Mouse (Mus musculus): Measurements from ENCODE around the gene Acsm3. TPM values are rescaled to one million over a fixed set of nuclear protein-coding genes. Genes with fewer than 3 reads are reported as not detected.
A peak's percentile ranks its signal among the peaks of the same experiment; 100 is the strongest.
"Not testable (repeated sequence)": the region's sequence is repeated elsewhere in the genome, so short reads cannot be mapped to it uniquely, and the experiment has no call there.

Acsm3 gene
- total and polyA plus RNA-seq, 3 experiments = 0.08 to 0.54 TPM; not detected in 1

GRCm38 (mm10) chr7:119727621-119728020 is 33.1 kb upstream of the Acsm3 start:
- H3K36me3 ChIP-seq (ENCODE audit: control insufficient read depth in 1 of 2, insufficient read depth in 2 of 2, low read length in 2 of 2) = no peaks in the 10 kb centered on the region
- peaks cover 1 to 5% of the 10 kb centered on the region in 2 experiments for H3K27me3 ChIP-seq (ENCODE audit: control insufficient read depth in 1 of 2, insufficient read depth in 2 of 2, low read length in 2 of 2)
- no peaks in the 10 kb centered on the region for H3K79me2 ChIP-seq (ENCODE audit: control insufficient read depth, insufficient read depth, low read length, poor library complexity)
- no peak overlapping the region for H3K27ac ChIP-seq (ENCODE audit: control insufficient read depth, low read depth, low read length)
- no peaks in the 10 kb centered on the region for H3K9me3 ChIP-seq (replicated peaks; ENCODE audit: insufficient read depth, low read length)
- no peak for DNase-seq (ENCODE audit: low read depth, low spot score)
- H3K4me1 ChIP-seq (ENCODE audit: control insufficient read depth in 1 of 2, insufficient read depth in 2 of 2, low read length in 2 of 2) = no peaks in the 10 kb centered on the region
- H3K4me3 ChIP-seq (ENCODE audit: control insufficient read depth in 1 of 2, insufficient read depth in 1 of 2, low read depth in 2 of 2, low read length in 2 of 2) = no peak overlapping the region
- H3K9ac ChIP-seq (ENCODE audit: control insufficient read depth, low read depth, low read length, poor library complexity, severe bottlenecking) = no peak overlapping the region
- TF ChIP-seq ZMIZ1 (IDR thresholded peaks at IDR 0.05; ENCODE audit: low read depth, low read length) = no peak
- no peak for TF ChIP-seq BHLHE40 (IDR thresholded peaks at IDR 0.05; ENCODE audit: borderline replicate concordance, low read depth, low read length)
- no peak for TF ChIP-seq CHD1 (IDR thresholded peaks at IDR 0.05; ENCODE audit: low read depth, low read length)
- no peak for TF ChIP-seq MAFK (IDR thresholded peaks at IDR 0.05; ENCODE audit: borderline replicate concordance, low read depth, low read length)
- TF ChIP-seq EP300 (IDR thresholded peaks at IDR 0.05; ENCODE audit: low read depth in 1 of 2, low read length in 2 of 2) = no peak
- no peak for TF ChIP-seq E2F4 (IDR thresholded peaks at IDR 0.05; ENCODE audit: borderline replicate concordance, low read depth, low read length)
- no peak for TF ChIP-seq RCOR1 (IDR thresholded peaks at IDR 0.05; ENCODE audit: low read depth, low read length)
- no peak for TF ChIP-seq POLR2AphosphoS2 (IDR thresholded peaks at IDR 0.05; ENCODE audit: low read length)
- no peak for TF ChIP-seq SIN3A (IDR thresholded peaks at IDR 0.05; ENCODE audit: low read length)
- TF ChIP-seq CTCF (IDR thresholded peaks at IDR 0.05 in 2 of 3, conservative IDR thresholded peaks at IDR 0.05 in 1 of 3; ENCODE audit: control insufficient read depth in 1 of 3, insufficient read depth in 1 of 3, low read depth in 2 of 3, low read length in 3 of 3, poor library complexity in 1 of 3, severe bottlenecking in 1 of 3) = no peak
- TF ChIP-seq TBP (IDR thresholded peaks at IDR 0.05; ENCODE audit: low read depth, low read length) = no peak

- H3K4me3 ChIP-seq (ENCODE audit: control insufficient read depth in 1 of 2, insufficient read depth in 1 of 2, low read depth in 2 of 2, low read length in 2 of 2); H3K27me3 ChIP-seq (ENCODE audit: control insufficient read depth in 1 of 2, insufficient read depth in 2 of 2, low read length in 2 of 2); H3K9me3 ChIP-seq (replicated peaks; ENCODE audit: insufficient read depth, low read length); H3K27ac ChIP-seq (ENCODE audit: control insufficient read depth, low read depth, low read length); H3K79me2 ChIP-seq (ENCODE audit: control insufficient read depth, insufficient read depth, low read length, poor library complexity); H3K36me3 ChIP-seq (ENCODE audit: control insufficient read depth in 1 of 2, insufficient read depth in 2 of 2, low read length in 2 of 2); H3K9ac ChIP-seq (ENCODE audit: control insufficient read depth, low read depth, low read length, poor library complexity, severe bottlenecking); H3K4me1 ChIP-seq (ENCODE audit: control insufficient read depth in 1 of 2, insufficient read depth in 2 of 2, low read length in 2 of 2): not testable (repeated sequence)
- peak; percentile 45 for DNase-seq (ENCODE audit: low read depth, low spot score)
- TF ChIP-seq RAD21 (IDR thresholded peaks at IDR 0.05; ENCODE audit: low read depth, low read length) (peak; percentile 55), ZC3H11A (IDR thresholded peaks at IDR 0.05; ENCODE audit: low read depth, low read length) (0 out of 2 replicates have a peak, but pooled peaks have one; percentile 23), CTCF (IDR thresholded peaks at IDR 0.05 in 2 of 3, conservative IDR thresholded peaks at IDR 0.05 in 1 of 3; ENCODE audit: control insufficient read depth in 1 of 3, insufficient read depth in 1 of 3, low read depth in 2 of 3, low read length in 3 of 3, poor library complexity in 1 of 3, severe bottlenecking in 1 of 3) (peak; percentile 32 to 47 (median 40)), SMC3 (IDR thresholded peaks at IDR 0.05; ENCODE audit: low read depth, low read length) (peak; percentile 30)
Observed at GRCm38 (mm10) chr7:119731262-119731661, 29.5 kb upstream of the Acsm3 start.

- H3K4me3 ChIP-seq (ENCODE audit: control insufficient read depth in 1 of 2, insufficient read depth in 1 of 2, low read depth in 2 of 2, low read length in 2 of 2) = no peak overlapping the region
- DNase-seq (ENCODE audit: low read depth, low spot score) = no peak
Observed at GRCm38 (mm10) chr7:119738877-119739276, 21.8 kb upstream of the Acsm3 start.

GRCm38 (mm10) chr7:119739798-119740468 is 20.8 kb upstream of the Acsm3 start:
- not testable (repeated sequence) for H3K9ac ChIP-seq (ENCODE audit: control insufficient read depth, low read depth, low read length, poor library complexity, severe bottlenecking); H3K4me3 ChIP-seq (ENCODE audit: control insufficient read depth in 1 of 2, insufficient read depth in 1 of 2, low read depth in 2 of 2, low read length in 2 of 2); H3K79me2 ChIP-seq (ENCODE audit: control insufficient read depth, insufficient read depth, low read length, poor library complexity); H3K4me1 ChIP-seq (ENCODE audit: control insufficient read depth in 1 of 2, insufficient read depth in 2 of 2, low read length in 2 of 2); H3K9me3 ChIP-seq (replicated peaks; ENCODE audit: insufficient read depth, low read length); H3K27ac ChIP-seq (ENCODE audit: control insufficient read depth, low read depth, low read length); H3K27me3 ChIP-seq (ENCODE audit: control insufficient read depth in 1 of 2, insufficient read depth in 2 of 2, low read length in 2 of 2); H3K36me3 ChIP-seq (ENCODE audit: control insufficient read depth in 1 of 2, insufficient read depth in 2 of 2, low read length in 2 of 2); DNase-seq (ENCODE audit: low read depth, low spot score)

More at GRCm38 (mm10) chr7:119738877-119739276, 21.8 kb upstream of the Acsm3 start:
- Histone ChIP-seq H3K9me3 (replicated peaks; ENCODE audit: insufficient read depth, low read length) (no peaks in the 10 kb centered on the region), H3K27ac (ENCODE audit: control insufficient read depth, low read depth, low read length) (no peak overlapping the region), H3K4me1 (ENCODE audit: control insufficient read depth in 1 of 2, insufficient read depth in 2 of 2, low read length in 2 of 2) (no peaks in the 10 kb centered on the region), H3K79me2 (ENCODE audit: control insufficient read depth, insufficient read depth, low read length, poor library complexity) (no peaks in the 10 kb centered on the region), H3K36me3 (ENCODE audit: control insufficient read depth in 1 of 2, insufficient read depth in 2 of 2, low read length in 2 of 2) (no peaks in the 10 kb centered on the region), H3K27me3 (ENCODE audit: control insufficient read depth in 1 of 2, insufficient read depth in 2 of 2, low read length in 2 of 2) (no peaks in the 10 kb centered on the region), H3K9ac (ENCODE audit: control insufficient read depth, low read depth, low read length, poor library complexity, severe bottlenecking) (no peak overlapping the region)
- TF ChIP-seq ZKSCAN1 (IDR thresholded peaks at IDR 0.05; ENCODE audit: low read depth, low read length) = no peak
- TF ChIP-seq RCOR1 (IDR thresholded peaks at IDR 0.05; ENCODE audit: low read depth, low read length) = no peak
- TF ChIP-seq ELF1 (IDR thresholded peaks at IDR 0.05; ENCODE audit: low read depth, low read length) = no peak
- TF ChIP-seq TAL1 (IDR thresholded peaks at IDR 0.05; ENCODE audit: low read length) = no peak
- no peak for TF ChIP-seq TBP (IDR thresholded peaks at IDR 0.05; ENCODE audit: low read depth, low read length)
- TF ChIP-seq MAX (IDR thresholded peaks at IDR 0.05; ENCODE audit: low read length) = no peak
- no peak for TF ChIP-seq ZC3H11A (IDR thresholded peaks at IDR 0.05; ENCODE audit: low read depth, low read length)
- TF ChIP-seq MXI1 (IDR thresholded peaks at IDR 0.05; ENCODE audit: low read depth, low read length) = no peak

Data from MEL (cell line).